Mouse (Mus musculus): ENCODE results near the gene Gm4216. TPM values are rescaled to one million over a fixed set of nuclear protein-coding genes. Genes with fewer than 3 reads are reported as not detected.
"Not testable (repeated sequence)": the region's sequence is repeated elsewhere in the genome, so short reads cannot be mapped to it uniquely, and the experiment has no call there.

Gene Gm4216
- total RNA-seq (2021), result not detected in 2 replicates
- long read RNA-seq, result 0 reads

- DNase-seq, result not testable (repeated sequence)
Observed at GRCm38 (mm10) chr7:23019823-23020222, at the start of gene Gm4216. Gene Gm4216, minus strand, starts transcription at chr7:23019923.

- DNase-seq, result not testable (repeated sequence)
Observed at GRCm38 (mm10) chr7:23067356-23067755, 47.6 kb upstream of the Gm4216 start, which contains the start of gene Gm8720. Gene Gm8720, minus strand, starts transcription at chr7:23067456.

- not testable (repeated sequence) for DNase-seq
Observed at GRCm38 (mm10) chr7:23055240-23055639, 35.5 kb upstream of the Gm4216 start, which contains the start of gene Vmn1r163. Gene Vmn1r163, plus strand, starts transcription at chr7:23055540.

- not testable (repeated sequence) for DNase-seq
Observed at GRCm38 (mm10) chr7:22984573-22984972, 35.1 kb downstream of the Gm4216 start, which contains the start of gene Gm4214. Gene Gm4214, minus strand, starts transcription at chr7:22984673.

Other genes starting within 250 kb of the Gm4216 start
- gene Vmn1r158, start 229.1 kb downstream of the Gm4216 start, total RNA-seq (2021), result not detected in 2 replicates
- not detected in 2 replicates for gene Vmn1r159, start 176.3 kb downstream of the Gm4216 start, total RNA-seq (2021)
- not detected in 2 replicates for gene Vmn1r160, start 148.7 kb downstream of the Gm4216 start, total RNA-seq (2021)
- not detected in 2 replicates for gene Gm4214, start 35.2 kb downstream of the Gm4216 start, total RNA-seq (2021)
- not detected in 2 replicates for gene Vmn1r163, start 35.6 kb upstream of the Gm4216 start, total RNA-seq (2021)
- not detected in 2 replicates for gene Gm8720, start 47.5 kb upstream of the Gm4216 start, total RNA-seq (2021)
- not detected in 2 replicates for gene Gm10662, start 124.6 kb upstream of the Gm4216 start, total RNA-seq (2021)
- not detected in 2 replicates for gene Vmn1r165, start 197.4 kb upstream of the Gm4216 start, total RNA-seq (2021)
- not detected in 2 replicates for gene Vmn1r166, start 231.8 kb upstream of the Gm4216 start, total RNA-seq (2021)